Mouse (Mus musculus) urinary bladder, adult 2 months (tissue): ENCODE measurements around the gene Ssmem1. TPM values are rescaled to one million over a fixed set of nuclear protein-coding genes. Genes with fewer than 3 reads are reported as not detected.

ENCODE experiments used
- DNase-seq: peaks from one replicate; pipeline ENCODE4 v3.0.0; 2022; ENCODE audit warnings: low spot score
- polyA plus RNA-seq: library from polyadenylated mRNA; depleted of rRNA; stranded (reverse); fragments of >200 nt; gene quantifications from 2 replicates; pipeline ENCODE4 v1.2.3, GENCODE M21; 2012; rRNA removed

The Ssmem1 gene
- polyA plus RNA-seq, 1 experiment = 0.07 TPM

DNA sequence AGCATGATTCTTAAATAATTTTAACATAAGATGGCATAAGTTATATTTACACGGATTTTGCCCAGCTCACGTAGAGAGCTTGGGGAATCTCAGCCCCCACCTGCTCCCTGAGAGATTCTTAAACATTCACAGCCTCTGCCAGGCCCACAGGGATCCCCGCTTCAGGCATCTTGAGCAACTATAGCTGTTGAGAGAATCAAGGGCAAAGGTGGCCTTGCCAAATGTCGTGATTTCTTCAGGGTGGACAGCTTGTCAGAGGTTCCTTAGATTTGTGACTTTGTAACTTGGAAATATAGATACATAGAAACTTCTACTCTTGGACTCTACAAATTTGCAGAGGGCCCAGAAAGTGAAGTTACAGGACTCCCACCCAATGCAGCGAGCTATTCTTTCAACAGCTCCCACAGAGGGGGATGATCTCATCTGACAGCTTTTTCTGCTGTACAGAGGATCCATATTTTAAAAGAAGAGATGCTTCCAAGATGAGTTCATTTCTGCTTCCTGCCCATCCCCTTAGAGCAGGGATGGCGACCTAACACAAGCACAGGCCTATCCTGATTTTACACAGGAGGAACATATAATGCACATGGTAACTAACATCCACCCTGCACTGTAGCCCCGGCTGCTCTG is 43.8 kb downstream of the Ssmem1 start:
- no peak for DNase-seq

DNA sequence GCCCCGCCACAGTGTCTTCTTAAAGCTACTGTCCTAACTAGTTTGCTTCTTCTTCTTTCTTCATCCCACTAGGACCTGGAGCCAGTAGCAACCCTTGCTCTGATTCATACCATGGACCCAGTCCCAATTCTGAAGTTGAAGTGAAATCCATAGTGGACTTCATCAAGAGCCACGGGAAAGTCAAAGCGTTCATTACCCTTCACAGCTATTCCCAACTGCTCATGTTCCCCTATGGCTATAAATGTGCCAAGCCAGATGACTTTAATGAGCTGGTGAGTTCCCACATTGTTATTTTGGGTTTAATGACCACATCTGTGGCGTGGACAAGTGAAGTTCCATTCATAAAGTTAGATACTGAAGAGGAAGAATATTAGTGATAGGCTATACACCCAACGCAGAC is 44.4 kb downstream of the Ssmem1 start:
- no peak for DNase-seq

DNA sequence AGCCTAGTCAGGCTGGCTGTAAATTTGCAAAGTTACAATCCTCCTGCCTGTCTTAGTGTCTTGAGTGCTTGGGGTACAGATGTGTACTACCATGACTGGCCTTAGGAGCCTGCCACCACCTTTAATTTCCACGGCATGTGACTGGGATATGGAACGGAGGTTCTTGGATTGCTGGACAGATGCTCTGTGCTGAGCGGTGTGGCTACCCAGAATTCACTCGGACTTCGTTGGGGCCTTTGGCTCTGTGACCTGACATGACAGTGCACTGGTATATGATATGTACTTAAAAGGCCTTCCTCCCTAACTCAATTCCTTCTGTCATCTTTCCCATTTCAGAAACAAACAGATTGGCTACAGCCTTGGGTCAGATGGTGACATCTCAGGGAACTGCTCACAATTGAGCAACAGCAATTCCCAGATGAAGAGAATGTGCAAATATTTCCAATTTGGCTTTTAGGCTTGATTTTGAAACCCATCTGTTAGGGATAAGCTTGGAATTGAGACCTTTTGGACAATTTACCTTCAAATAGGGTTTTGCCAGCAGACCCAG is 45.0 kb downstream of the Ssmem1 start:
- no peak for DNase-seq

DNA sequence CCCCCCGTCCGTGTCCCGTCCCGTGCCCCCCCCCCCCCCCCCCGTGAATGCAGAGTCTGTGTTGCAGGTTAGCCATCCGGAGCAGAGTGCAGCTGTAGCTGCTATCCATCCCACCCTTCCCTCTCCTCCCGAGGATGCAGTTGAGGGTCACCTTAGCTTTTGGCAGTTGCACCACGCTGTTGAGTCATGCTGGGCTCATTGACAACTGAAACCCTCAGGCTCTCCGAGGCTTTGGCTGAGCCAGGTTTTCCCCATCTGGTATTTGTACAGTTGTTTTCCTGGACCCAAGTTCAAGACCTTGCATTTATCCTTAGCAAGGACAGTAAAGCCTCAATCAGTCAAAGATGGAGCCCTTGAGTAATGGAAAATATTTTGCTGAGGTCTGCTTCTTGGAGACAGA is 46.4 kb downstream of the Ssmem1 start:
- DNase-seq = no peak

DNA sequence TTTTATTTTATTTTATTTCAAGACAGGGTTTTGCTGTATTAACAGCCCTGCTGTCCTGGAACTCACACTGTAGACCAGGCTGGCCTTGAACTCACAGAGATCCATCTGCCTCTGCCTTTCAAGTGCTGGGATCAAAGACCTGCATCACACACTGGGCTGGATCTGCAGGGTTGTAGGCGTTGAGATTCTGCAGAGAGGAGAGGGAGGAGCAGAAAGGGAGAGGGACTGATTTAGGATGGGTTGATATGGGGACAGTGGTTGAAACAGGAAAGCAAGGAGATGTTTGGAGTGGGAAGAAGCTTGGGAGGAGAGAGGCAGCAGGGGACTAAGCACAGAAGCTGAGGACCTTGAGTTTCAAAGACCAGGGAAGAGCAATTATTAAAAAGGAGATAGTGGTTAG is 50.1 kb downstream of the Ssmem1 start:
- no peak for DNase-seq

DNA sequence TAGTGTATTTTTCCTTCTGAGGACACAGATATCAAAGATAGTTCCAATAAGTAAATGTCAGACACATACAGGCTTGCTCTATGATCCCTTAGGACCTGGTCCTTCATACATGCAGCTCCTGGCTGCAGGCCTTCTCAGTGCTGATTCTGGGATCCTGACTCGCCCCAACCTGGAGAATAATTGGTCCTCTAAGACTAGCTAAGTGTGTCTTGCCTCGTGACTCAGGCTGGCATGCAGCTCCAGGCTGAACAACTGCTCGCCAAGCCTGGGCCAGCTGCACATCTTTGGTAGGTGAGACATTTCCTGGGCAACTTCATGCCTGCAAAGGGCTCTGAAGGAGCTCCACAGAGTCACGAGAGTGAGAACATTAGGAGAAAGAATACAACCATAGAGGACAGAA is 52.5 kb downstream of the Ssmem1 start:
- DNase-seq = no peak

DNA sequence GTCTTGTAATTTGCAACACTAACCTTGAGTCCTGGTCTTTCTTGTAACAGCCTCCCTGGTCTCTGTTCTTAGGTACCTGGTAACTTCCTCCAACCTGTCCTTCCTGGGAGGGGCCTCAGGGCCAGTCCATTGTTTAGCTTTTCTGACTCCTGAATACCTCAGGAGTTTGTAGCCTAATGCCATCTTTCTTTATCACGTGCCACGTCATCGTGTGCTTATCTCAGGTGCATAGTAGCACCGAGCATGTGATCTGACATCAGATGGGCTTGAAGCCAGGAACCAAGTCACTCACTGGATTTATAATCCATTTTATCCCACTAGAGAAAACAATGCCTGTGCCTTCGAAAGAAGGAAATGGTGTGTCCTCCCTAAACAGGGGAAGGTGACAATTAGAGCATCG is 53.9 kb downstream of the Ssmem1 start:
- DNase-seq = no peak

DNA sequence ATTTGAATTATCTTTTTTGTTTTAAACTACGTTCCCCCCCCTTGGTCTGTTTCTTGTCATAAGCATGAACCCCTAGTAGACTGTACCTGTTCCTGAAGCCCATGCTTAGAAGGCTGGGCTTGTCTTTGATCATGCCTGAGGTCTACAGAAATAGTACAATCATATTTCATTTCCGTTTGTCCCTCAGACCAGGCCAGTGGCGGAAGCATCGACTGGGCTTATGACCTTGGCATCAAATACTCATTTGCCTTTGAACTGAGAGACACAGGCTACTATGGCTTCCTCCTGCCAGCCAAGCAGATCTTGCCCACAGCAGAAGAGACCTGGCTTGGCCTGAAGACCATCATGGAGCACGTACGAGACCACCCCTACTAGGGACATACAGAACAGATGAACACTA is 54.4 kb downstream of the Ssmem1 start:
- no peak for DNase-seq

DNA sequence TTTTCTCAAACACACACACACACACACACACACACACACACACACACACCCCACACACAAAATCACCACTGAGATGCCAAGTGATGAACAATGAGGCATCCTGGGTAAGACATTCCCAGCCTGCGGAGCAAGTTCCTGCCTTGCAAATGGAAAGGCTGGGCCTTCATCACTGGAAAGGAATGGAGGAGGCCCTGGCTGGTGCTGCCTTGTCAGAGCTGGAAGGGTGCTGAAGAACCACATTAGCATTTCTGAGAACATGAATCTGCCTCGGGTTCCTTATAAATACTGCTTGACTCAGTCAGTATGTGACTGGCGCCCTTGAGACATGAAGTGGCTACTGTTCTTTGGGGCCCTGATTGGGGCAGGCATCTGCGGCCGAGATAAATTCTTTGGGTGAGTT is 58.4 kb downstream of the Ssmem1 start, which contains the start of gene Cpa4:
Gene Cpa4, plus strand, starts transcription at position 301 of the 400 bp plus-strand sequence.
- DNase-seq = no peak

DNA sequence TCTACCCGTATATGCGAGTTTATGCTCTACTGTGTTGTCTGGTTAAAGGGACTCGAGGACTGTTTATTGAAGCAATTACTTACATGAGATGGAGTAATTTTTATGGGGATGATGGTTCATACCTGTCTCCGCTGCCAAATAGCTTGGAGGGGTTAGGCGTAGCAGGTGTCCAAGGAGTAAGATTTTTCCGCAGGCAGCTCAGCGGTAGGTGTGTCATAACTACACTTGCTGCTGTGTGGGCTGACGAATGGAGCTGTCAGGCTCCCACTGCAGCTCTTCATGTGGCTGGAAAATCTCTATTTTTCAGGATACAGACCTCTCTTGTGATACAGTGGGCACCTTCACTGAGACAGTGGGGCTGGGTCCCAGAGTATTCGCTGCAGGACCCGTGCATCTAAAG is 59.7 kb downstream of the Ssmem1 start:
- no peak for DNase-seq

Other genes with a start within 250 kb of the Ssmem1 start
- 94.6 and 103 TPM in 2 replicates for gene Ube2h, start 205.3 kb upstream of the Ssmem1 start, polyA plus RNA-seq
- gene Zc3hc1, start 118.8 kb upstream of the Ssmem1 start, polyA plus RNA-seq = 13.9 and 14.7 TPM in 2 replicates
- gene Klhdc10, start 108.0 kb upstream of the Ssmem1 start, polyA plus RNA-seq = 22.8 and 23.3 TPM in 2 replicates
- 23.8 and 26.2 TPM in 2 replicates for gene Tmem209, start 66 bp upstream of the Ssmem1 start, polyA plus RNA-seq
- 0.16 and 0.18 TPM in 2 replicates for gene Cpa2, start 31.7 kb downstream of the Ssmem1 start, polyA plus RNA-seq
- gene Cpa4, start 58.5 kb downstream of the Ssmem1 start, polyA plus RNA-seq = not detected in 2 replicates
- 0.03 TPM in 1 of 2 replicates, not detected in the other for gene Cpa5, start 101.2 kb downstream of the Ssmem1 start, polyA plus RNA-seq
- gene Cpa1, start 129.4 kb downstream of the Ssmem1 start, polyA plus RNA-seq = 0.15 and 0.47 TPM in 2 replicates
- gene Cep41, start 183.9 kb downstream of the Ssmem1 start, polyA plus RNA-seq = 5.7 and 7.1 TPM in 2 replicates
- gene Mest, start 213.7 kb downstream of the Ssmem1 start, polyA plus RNA-seq = 4.7 and 5.1 TPM in 2 replicates